Mouse (Mus musculus) left cerebral cortex, postnatal 36 days (tissue): ENCODE measurements around the gene Gm8232. TPM values are rescaled to one million over a fixed set of nuclear protein-coding genes. Genes with fewer than 3 reads are reported as not detected.
"Not testable (repeated sequence)": the region's sequence is repeated elsewhere in the genome, so short reads cannot be mapped to it uniquely, and the experiment has no call there.

Experiments used
- DNase-seq, 2 experiments: peaks; one replicate each; pipeline ENCODE4 v3.0.0; 2021 to 2022; ENCODE audit warnings: low spot score in 2 of 2, mixed read lengths in 1 of 2
- intact Hi-C: fragments of 180-260 bp; cut with DNase I; formaldehyde crosslinking; loops from one replicate; pipeline ENCODE4 v1.15.1; 2025
- total RNA-seq, 2 experiments: library from RNA; stranded (reverse); gene quantifications; 2 replicates each; pipeline ENCODE4 v1.2.3; 2021

Gm8232 gene
- total RNA-seq: not detected

DNA sequence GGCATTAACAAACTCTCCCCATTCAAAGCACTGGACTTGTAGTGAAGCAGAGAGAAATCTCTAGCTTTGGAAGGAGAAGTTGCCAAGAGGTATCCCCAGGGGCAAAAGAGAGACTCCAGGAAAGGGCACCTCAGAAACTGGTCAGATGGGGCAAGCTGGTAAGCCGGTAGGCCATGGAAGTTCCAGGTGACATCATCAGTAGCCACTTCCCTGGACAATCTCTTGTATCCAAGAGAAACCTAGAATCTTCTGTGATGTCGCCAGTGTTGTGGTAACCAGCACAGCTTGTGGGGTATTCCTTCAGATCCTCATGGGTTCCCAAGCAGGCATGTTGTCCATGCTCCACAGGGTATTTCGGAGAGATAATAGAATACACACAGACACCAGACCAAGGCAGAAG, at the start of gene Gm8232:
Gm8232 (plus strand) TSS at position 301 of the 400 bp plus-strand sequence.
- intact Hi-C loops, DNase-seq: not testable (repeated sequence)

DNA sequence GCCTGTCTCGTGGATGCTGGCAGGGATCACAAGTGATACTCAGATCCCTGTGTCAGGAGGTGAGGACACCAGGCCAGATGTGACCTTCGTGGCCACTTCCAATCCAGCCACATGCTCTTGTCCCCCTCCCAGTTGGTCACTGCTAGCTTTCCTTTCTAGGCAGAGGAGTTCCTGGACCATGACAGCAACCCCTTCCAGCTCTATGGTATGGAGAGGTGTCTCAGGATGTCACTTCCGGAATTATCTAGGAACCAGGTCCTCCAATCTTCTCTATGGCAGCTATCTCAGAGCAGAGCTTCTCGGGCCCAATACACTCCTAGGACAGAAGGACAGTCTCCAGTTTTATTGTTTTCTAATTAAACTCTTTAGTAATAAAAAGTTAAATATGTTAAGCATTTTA, 49.2 kb upstream of the Gm8232 start:
- DNase-seq, intact Hi-C loops: not testable (repeated sequence)

DNA sequence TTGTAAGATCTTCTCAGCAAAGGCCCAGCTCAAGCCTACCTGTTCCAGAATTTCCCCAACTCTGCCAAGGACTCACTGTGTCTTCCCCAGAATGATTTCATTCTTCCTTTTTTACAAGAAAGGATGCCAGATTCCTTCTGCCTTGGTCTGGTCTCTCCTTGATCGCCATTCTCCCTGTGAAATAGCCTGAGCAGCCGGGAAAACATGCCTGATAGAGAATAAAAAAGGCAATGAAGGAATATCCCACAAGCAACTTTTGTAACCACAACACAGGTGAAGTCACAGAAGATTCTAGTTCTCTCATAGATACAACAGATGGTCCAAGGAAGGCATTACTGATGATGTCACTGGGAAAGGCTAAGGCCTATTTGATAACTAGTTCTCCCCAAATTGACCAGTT, 22.8 kb upstream of the Gm8232 start, which contains the start of gene Gm3371:
Gm3371 (minus strand) TSS at position 101 of the 400 bp plus-strand sequence.
- DNase-seq, intact Hi-C loops: not testable (repeated sequence)

Other genes starting within 250 kb of the Gm8232 start
- not detected for gene Gm8212, start 236.0 kb upstream of the Gm8232 start, total RNA-seq
- gene 4930503E14Rik, start 220.4 kb upstream of the Gm8232 start, total RNA-seq: not detected
- gene Gm8220, start 148.1 kb upstream of the Gm8232 start, total RNA-seq: not detected
- gene Gm5930, start 95.1 kb upstream of the Gm8232 start, total RNA-seq: not detected
- not detected for gene Gm8229, start 68.3 kb upstream of the Gm8232 start, total RNA-seq
- gene Gm3371, start 22.9 kb upstream of the Gm8232 start, total RNA-seq: not detected
- not detected for gene BC061237, start 58.8 kb downstream of the Gm8232 start, total RNA-seq
- gene Gm17093, start 84.6 kb downstream of the Gm8232 start, total RNA-seq: not detected
- not detected for gene Gm8247, start 149.5 kb downstream of the Gm8232 start, total RNA-seq
- gene Gm5624, start 194.3 kb downstream of the Gm8232 start, total RNA-seq: not detected